Mouse (Mus musculus): Measurements from ENCODE around the gene Rnf26.

DNA sequence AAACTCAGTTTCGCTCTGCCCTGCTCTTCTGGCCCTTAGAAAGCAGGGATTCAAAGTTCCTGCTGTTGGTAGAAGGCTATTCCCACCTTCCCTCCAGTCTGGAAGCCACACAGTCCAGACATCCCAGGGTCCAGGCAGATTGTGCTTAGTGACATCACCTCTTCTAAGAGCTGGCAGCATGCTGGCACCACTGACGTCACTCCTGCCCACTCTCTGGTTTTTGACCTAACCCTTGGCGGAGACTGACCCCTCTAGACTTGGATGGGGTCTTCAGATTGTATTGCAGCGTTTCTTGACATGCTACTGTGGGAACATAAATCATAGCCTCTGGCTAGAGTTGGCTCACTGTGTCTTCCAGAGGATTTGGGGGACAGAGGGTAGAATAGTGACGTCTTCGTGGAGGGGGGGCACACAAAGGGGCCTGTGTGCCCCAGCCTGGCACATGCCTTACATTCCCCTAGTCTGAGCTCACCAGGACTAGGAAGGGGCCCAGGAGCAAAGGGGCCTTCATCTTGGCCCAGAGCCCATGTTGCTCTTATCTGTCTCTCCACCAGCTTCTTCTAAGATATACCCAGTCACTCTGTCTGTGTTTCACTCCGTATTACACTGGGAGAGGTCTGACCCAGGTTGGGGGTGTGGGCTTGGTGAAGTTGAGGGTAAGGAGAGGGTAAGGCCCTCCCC, 22.6 kb upstream of the Rnf26 start:
- TF ChIP-seq POLR2A (IDR thresholded peaks at IDR 0.05; ENCODE audit: insufficient read depth, low read depth, low read length) (no peak), CTCF (IDR thresholded peaks at IDR 0.05; ENCODE audit: insufficient read depth, low read depth, low read length) (no peak)
